Mouse (Mus musculus) urinary bladder, postnatal 4 days (tissue): ENCODE data around the gene Olfr616.
"Not testable (repeated sequence)": the region's sequence is repeated elsewhere in the genome, so short reads cannot be mapped to it uniquely, and the experiment has no call there.

Experiments used
- DNase-seq, 2 experiments: peaks; one replicate each; pipeline ENCODE4 v3.0.0; 2021 to 2022; ENCODE audit warnings: low spot score in 2 of 2

Gene Olfr616

GRCm38 (mm10) chr7:103569043-103569442 lies at the start of gene Olfr616:
Gene Olfr616, minus strand, starts transcription at chr7:103569143.
- DNase-seq: no peak

- no peak for DNase-seq
These were observed 43.5 kb upstream of the Olfr616 start, which contains the start of gene Olfr620 for GRCm38 (mm10) chr7:103612434-103612833. Gene Olfr620, minus strand, starts transcription at chr7:103612534.

DNA sequence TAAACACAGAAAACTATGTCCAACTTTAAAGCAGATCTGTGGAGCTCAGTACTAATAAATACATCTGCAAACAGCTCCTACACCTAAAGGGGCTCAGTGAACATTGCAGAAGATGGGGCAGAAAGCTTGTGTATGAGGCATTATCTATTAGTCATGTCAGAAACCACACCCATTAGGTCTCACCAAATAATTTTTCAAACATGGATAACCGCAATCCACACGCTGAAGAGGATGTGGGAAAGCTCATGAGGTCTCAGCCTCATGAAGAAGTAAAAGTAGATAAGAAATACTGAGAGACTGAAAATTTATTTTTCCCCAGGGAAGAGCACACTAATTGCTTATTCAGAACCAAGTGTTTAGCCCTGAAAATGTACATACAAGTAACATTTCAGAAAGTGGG lies 38.5 kb upstream of the Olfr616 start:
- no peak for DNase-seq

DNA sequence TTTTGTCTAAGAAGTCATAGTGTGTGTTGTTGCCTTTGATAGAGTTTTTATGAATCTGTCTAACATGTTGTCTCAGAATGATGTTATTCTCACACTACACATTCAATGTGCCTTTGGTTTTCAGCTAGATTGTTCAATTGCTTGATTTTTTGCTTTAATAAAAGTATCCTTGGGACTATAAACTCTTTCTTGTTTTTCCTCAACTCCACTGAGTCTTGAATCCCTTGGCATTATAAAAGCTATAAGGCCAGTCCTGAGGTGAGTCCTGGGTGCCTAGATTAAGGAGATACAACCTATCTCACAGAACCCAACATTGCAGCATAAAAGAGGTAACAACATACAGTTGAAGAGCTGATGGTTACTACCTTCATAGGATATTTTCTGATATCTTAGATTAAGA lies 31.3 kb upstream of the Olfr616 start, which contains the start of gene Olfr619:
Gene Olfr619, plus strand, starts transcription at position 301 of the 400 bp plus-strand sequence.
- DNase-seq: no peak

DNA sequence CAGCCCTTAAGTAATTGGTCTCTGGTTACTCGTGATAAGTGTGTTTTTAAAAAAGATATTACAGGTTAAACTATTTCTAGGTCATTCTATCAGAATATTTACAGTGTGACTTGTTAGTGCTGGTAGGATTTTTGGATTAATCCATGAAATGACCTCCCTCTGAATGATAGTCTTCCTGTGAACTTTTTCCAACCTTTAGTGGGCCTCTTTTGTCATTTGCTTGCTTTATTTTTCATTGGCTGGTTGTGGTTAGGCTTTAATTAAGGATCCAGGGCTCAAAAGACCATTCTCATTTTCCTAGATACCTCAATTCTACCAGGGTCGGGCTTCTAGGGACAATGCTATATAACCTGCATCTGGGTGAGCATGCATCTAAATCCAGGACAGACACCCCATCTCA lies 20.9 kb upstream of the Olfr616 start, which contains the start of gene Olfr618:
Gene Olfr618, plus strand, starts transcription at position 301 of the 400 bp plus-strand sequence.
- no peak for DNase-seq

DNA sequence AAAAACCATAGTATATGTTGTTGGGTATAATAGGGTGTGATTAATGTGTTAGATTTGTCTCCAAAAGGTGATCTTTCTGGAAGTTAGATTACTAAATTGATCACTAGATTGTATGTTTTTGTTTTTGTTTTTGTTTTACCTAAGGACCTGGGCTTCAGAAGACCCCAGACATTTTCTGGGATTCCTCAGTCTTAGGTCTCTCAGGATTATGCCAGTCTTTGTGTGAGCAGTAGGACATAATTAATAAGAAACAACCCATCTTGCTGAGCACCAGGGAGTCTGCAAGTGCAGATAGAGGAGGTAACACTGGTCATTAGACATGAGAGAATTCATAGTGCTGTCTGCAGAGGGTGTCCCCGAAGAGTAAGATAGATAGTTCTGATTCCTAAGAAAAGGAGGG lies 3.8 kb upstream of the Olfr616 start, which contains the start of gene Olfr617:
Gene Olfr617, plus strand, starts transcription at position 301 of the 400 bp plus-strand sequence.
- no peak for DNase-seq

GRCm38 (mm10) chr7:103555779-103556178 lies 13.2 kb downstream of the Olfr616 start, which contains the start of gene Olfr615:
Gene Olfr615, plus strand, starts transcription at chr7:103556079.
- DNase-seq: no peak

GRCm38 (mm10) chr7:103547774-103548173 lies 21.2 kb downstream of the Olfr616 start, which contains the start of gene Olfr613:
Gene Olfr613, plus strand, starts transcription at chr7:103548074.
- no peak for DNase-seq

GRCm38 (mm10) chr7:103542617-103543016 lies 26.3 kb downstream of the Olfr616 start, which contains the start of gene Olfr612:
Gene Olfr612, minus strand, starts transcription at chr7:103542717.
- not testable (repeated sequence) for DNase-seq

GRCm38 (mm10) chr7:103520746-103521145 lies 48.2 kb downstream of the Olfr616 start, which contains the start of gene Olfr611:
Gene Olfr611, minus strand, starts transcription at chr7:103520846.
- not testable (repeated sequence) for DNase-seq
